Mouse (Mus musculus): Measurements from ENCODE around the gene Rrp8.

Rrp8 gene

DNA sequence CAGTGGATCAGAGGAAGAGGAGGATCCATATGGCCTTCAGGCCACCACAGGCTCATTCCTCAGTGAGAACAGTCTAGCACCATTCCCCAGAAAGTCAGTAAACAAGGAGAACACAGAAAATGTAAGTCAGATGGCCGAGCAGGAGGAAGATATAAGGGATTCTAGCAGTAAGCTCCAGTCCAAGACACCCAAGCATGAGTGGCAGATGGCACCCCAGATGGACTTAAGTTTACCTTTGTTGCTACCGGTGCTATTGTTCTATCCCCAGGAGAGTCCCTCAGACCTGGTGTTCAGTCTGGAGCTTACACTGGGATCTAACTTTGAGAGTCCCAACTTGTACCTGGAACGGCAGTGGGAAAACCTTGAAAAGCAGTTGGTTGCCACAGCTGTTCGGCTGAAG is 33.4 kb downstream of the Rrp8 start:
- no peak for DNase-seq (ENCODE audit: low spot score in 2 of 2)

DNA sequence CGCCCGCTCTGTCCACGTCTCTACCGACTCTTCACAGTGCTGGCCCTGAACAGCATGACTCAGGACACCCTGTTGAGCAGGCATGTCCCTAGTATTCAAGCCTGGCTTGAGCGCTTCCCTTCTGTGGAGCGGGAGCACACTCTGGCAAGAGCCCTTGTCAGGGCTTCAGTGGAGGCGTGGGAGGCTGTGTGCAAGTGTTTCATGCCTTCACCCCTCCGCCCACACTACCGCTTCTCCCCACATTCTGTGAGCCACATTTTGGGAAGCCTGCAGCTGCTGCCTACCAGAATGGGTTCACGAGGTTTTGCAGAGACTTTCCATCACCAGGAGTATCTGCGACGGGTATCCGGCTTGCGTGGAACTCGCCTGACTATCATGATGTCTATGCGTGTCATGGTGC is 34.0 kb downstream of the Rrp8 start:
- no peak for DNase-seq (ENCODE audit: low spot score in 2 of 2)

DNA sequence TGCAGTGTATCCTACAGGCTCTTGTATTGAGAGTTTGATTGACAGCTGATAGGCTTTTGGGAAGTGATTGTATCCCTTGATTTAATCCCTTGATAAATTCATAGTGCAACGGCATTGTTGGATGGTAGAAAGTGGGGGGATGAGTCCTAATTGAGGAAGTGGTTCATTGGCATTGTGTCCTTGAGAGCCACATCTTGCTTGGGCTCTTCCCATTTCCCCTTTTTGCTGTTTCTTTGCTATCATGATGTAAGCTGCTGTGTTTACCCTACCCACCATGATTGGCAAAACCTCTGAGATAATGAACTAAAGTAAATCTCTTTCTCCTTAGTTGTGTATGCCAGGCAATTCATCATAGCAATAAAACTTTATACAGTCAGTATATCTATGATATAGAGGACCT is 46.3 kb downstream of the Rrp8 start:
- DNase-seq (ENCODE audit: low spot score in 2 of 2): no peak

DNA sequence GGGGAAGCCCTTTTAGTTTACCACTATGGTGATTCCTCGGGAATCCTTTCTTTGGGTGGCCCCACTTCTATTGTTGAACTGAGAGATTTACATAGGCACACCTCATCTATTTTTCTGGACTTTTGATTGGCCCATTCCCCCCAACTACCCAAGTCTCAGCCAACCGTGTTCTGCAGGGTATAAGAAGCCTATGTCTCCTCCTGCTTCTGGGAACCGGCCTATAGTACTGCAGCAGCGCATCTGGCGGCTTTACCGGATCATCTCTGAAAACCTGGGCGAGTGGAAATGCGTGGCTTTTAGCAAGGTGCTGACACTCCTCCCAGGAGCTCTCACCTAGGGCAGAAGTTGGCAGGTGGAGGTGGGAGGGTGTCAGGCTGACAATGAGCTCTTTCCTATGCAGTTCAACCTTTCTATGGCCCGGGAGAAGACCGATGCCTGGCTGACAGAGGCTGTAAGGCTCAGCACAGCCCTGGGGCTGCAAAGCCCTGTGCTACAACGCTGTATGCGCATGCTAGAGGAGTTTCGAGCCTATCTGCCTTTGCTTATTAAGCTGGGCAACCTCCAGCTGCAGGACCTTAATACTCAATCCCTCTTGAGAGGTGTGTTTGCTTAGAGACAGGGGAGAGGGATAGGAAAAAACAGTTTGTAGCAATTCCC is 51.5 kb downstream of the Rrp8 start:
- DNase-seq (ENCODE audit: low spot score in 2 of 2): no peak

Measured in frontal cortex, postnatal 25 days (tissue).